Mouse (Mus musculus): ENCODE results near the gene Dcdc2b.

Gene Dcdc2b

GRCm38 (mm10) chr4:129577688-129578087 lies 36.4 kb downstream of the Dcdc2b start:
- DNase-seq = no peak

GRCm38 (mm10) chr4:129576863-129577491 lies 37.1 kb downstream of the Dcdc2b start:
- peak; percentile 57 to 78 for DNase-seq

GRCm38 (mm10) chr4:129575171-129575844 lies 38.7 kb downstream of the Dcdc2b start:
- no peak for DNase-seq

GRCm38 (mm10) chr4:129573430-129573829 lies 40.6 kb downstream of the Dcdc2b start, which contains the start of gene Lck:
Gene Lck (minus strand): TSS chr4:129573641.
- DNase-seq = no peak

- DNase-seq = no peak
Observed at GRCm38 (mm10) chr4:129573093-129573370, 41.0 kb downstream of the Dcdc2b start.

- no peak for DNase-seq
Observed at GRCm38 (mm10) chr4:129572236-129573092, 41.6 kb downstream of the Dcdc2b start.

GRCm38 (mm10) chr4:129571551-129572084 lies 42.4 kb downstream of the Dcdc2b start:
- no peak for DNase-seq

- DNase-seq = no peak
Observed at GRCm38 (mm10) chr4:129570028-129570427, 44.0 kb downstream of the Dcdc2b start.

GRCm38 (mm10) chr4:129568366-129568765 lies 45.7 kb downstream of the Dcdc2b start:
- DNase-seq = no peak

GRCm38 (mm10) chr4:129565139-129565538 lies 48.9 kb downstream of the Dcdc2b start:
- no peak for DNase-seq

- DNase-seq = no peak
Observed at GRCm38 (mm10) chr4:129563718-129564117, 50.3 kb downstream of the Dcdc2b start.

GRCm38 (mm10) chr4:129561184-129561583 lies 52.9 kb downstream of the Dcdc2b start:
- DNase-seq = no peak
